Mouse (Mus musculus) retina, postnatal 1 day (tissue): ENCODE data around the gene Cd3e.

Experiments
- DNase-seq: peaks from one replicate; pipeline ENCODE4 v3.0.0-alpha.2; 2012

Cd3e gene

GRCm38 (mm10) chr9:45015841-45016240 is 6.4 kb upstream of the Cd3e start:
- no peak for DNase-seq

GRCm38 (mm10) chr9:45014879-45015278 is 5.5 kb upstream of the Cd3e start:
- DNase-seq = no peak

GRCm38 (mm10) chr9:45011291-45011690 is 1.9 kb upstream of the Cd3e start:
- no peak for DNase-seq

GRCm38 (mm10) chr9:45010461-45010860 is 1.0 kb upstream of the Cd3e start:
- DNase-seq = no peak

GRCm38 (mm10) chr9:45008342-45008741 is 1.1 kb downstream of the Cd3e start:
- DNase-seq = no peak

- no peak for DNase-seq
Measured at GRCm38 (mm10) chr9:45007404-45007803, 2.0 kb downstream of the Cd3e start.

GRCm38 (mm10) chr9:45000249-45000648 is 9.2 kb downstream of the Cd3e start:
- DNase-seq = no peak

- DNase-seq = no peak
Measured at GRCm38 (mm10) chr9:44999776-45000175, 9.7 kb downstream of the Cd3e start.

GRCm38 (mm10) chr9:44999171-44999570 is 10.3 kb downstream of the Cd3e start:
- DNase-seq = no peak

- DNase-seq = no peak
Measured at GRCm38 (mm10) chr9:44998138-44998537, 11.3 kb downstream of the Cd3e start.

- no peak for DNase-seq
Measured at GRCm38 (mm10) chr9:44996590-44996989, 12.8 kb downstream of the Cd3e start.

GRCm38 (mm10) chr9:44994962-44995361 is 14.5 kb downstream of the Cd3e start:
- no peak for DNase-seq

GRCm38 (mm10) chr9:44993268-44993667 is 16.2 kb downstream of the Cd3e start:
- DNase-seq = no peak

GRCm38 (mm10) chr9:44992271-44992670 is 17.2 kb downstream of the Cd3e start:
- DNase-seq = no peak

GRCm38 (mm10) chr9:44991821-44992220 is 17.6 kb downstream of the Cd3e start:
- no peak for DNase-seq

GRCm38 (mm10) chr9:44986976-44987375 is 22.5 kb downstream of the Cd3e start:
- no peak for DNase-seq

GRCm38 (mm10) chr9:44986242-44986781 is 23.1 kb downstream of the Cd3e start:
- no peak for DNase-seq

- no peak for DNase-seq
Measured at GRCm38 (mm10) chr9:44985721-44986161, 23.7 kb downstream of the Cd3e start.

- DNase-seq = no peak
Measured at GRCm38 (mm10) chr9:44983001-44983400, 26.4 kb downstream of the Cd3e start.

GRCm38 (mm10) chr9:44982531-44982930 is 26.9 kb downstream of the Cd3e start:
- no peak for DNase-seq

GRCm38 (mm10) chr9:44982081-44982480 is 27.3 kb downstream of the Cd3e start:
- no peak for DNase-seq

GRCm38 (mm10) chr9:44981676-44982075 is 27.8 kb downstream of the Cd3e start, which contains the start of gene Cd3d:
Cd3d (plus strand) TSS chr9:44981786.
- DNase-seq = no peak

GRCm38 (mm10) chr9:44981104-44981503 is 28.3 kb downstream of the Cd3e start:
- DNase-seq = no peak

- DNase-seq = no peak
Measured at GRCm38 (mm10) chr9:44980242-44980641, 29.2 kb downstream of the Cd3e start, which contains the start of gene Cd3g. Cd3g (minus strand) TSS chr9:44980431.

- DNase-seq = no peak
Measured at GRCm38 (mm10) chr9:44979806-44980205, 29.6 kb downstream of the Cd3e start.
